Mouse (Mus musculus): ENCODE measurements around the gene Pigp. TPM values are rescaled to one million over a fixed set of nuclear protein-coding genes. Genes with fewer than 3 reads are reported as not detected.

Pigp gene
- 15.5 and 16.1 TPM in 2 replicates for polyA plus RNA-seq (2012)

DNA sequence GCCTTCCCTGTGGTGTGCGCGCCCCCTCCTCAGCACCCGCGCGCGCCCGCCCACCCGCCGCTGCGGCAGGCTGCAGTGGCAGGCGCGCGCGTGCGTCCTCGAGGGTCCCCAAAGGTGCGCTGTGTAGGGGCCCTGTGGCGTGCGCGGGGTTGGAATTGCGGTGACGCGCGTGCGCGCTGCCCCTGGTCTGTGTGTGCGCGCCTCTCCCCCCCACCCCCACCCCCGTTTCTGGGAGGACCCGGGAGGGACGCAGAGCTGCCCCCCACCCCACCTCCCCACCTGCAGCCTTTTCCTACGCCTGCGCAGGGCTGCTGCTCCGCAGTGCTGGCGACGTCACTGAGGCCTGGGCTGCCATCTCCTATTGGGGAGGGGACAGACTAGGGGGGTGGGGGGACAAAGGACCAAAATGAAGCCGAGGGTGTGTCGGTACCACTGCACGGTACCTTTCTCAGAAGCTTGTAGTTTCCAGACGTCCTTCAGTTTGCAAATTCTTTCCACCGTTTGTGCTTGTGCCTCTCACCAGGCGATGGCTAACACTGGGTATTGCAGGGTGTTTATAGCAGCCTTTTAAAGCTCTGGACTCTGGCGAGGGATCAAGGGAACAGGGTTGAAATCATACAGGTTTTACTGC is at the start of gene Pigp:
Gene Pigp, minus strand, starts transcription at position 542 of the 631 bp plus-strand sequence.

DNA sequence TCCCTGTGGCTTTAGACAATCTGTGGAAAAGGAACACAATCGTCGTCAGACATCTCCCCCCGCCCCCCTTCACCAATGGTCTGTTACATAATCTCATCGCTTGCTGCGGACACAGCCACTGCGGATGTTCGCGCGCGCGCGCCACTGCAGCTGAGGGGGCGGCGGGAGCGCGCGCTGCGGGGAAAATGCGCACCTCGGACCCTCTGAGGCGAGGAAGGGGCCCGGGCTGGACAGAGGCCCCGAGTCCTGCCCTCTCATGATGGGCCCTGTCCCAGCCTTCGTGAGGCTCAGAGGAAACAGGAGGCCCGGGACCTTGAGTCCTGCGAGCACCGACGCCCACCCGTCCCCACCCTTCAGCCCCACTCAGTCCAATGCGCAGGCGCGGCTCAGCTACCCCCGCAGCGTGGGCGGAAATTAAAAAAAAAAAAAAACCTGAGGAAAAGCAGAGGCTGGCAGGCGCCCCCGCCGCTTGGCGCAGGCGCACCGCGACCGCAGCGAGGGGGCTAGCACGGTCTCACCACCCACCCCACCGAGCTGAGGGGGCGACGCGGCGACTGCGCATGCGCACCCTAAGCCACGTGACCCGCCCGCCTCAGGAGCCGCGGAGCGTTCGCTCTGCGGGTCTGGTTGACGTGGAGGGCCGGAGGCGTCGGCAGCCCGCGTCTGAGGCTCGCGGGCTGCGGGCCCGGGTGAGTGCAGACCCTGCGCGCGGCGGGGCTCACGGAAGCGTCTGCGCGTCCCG is 1.3 kb downstream of the Pigp start, which contains the start of gene Ttc3:
Gene Ttc3, plus strand, starts transcription at position 446 of the 742 bp plus-strand sequence.

DNA sequence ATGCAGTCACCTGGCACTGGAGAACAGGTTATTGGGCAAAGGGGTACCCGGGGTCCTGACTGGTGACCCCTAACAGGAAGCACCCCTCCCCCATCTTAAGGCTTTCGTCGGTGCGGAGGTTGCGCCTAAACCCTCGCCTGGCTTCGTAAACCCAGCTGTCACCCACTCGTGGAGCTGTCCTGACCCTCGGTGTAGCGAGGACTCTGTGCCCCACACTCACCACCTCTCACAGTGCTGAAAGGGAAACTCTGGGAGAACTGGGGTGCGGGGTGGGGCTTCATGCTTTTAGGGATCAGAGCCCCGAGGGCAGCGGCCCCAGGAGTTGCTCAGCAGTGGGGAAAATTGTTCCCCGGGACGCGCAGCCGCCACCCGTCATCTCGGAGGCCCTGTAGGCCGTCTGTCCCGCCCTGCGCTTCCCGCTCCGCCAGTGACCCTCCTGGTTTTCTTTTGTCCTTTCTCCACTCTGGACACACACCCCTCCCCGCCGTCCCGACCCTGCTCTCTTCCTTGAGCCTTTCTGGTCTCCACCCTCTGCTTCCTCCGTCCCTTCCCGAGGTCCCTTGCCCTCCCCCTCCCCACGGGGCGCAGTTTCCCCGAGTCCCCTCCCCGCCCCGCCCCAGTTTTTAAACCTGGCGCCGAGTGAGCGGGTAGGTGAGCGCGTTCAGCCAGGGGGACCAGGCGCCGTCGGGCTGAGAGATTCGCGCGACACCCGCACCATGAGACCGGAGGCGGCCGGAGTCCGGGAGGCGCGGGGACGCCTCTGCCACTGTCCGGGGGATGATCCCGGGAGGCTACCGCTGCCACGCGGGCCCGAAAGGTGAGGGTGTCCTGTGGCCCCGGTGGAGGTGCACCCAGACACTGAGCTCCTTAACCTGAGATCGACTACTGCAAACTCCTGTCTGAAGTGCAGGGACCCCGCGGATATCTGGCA is 43.6 kb downstream of the Pigp start, which contains the start of gene Ripply3:
Gene Ripply3, plus strand, starts transcription at position 640 of the 931 bp plus-strand sequence.

DNA sequence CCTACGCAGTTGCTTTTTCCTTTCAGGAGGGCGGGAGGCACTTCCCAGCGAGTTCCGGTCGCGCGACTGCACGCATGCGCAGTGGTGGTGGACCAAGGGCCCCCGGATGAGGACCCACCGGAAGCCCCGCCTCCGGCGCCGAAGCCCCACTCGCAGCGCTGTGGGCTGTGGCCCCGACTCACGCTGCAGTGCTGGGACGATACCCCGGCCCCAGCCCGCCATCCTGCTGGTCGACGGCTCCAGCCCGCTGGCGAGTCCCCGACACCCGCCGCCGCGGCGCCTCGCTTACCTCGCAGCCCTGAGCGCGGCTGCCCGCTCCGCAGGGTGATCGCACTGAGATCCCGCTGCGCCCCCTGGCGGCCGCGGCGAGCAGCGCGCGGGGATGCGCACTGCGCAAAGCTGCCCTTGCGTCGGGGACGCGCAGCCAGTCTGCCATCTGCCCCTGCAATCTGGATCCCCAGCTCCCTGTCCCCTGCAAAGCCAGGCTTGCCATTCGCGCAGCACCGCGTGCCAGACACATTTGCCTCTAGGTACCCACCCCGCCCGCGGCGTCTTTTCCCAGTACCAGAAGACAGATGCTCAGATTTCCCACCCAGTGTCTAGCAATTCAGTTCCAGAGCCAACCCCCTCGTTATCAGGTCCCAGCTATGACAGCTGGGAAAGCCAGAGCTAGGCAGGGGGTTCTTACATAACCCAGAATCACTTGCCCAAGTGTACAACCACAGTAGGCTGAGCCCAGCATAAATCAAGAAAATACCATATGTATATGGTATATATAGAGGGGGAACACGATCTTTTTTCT is 58.2 kb downstream of the Pigp start, which contains the start of gene Hlcs:
Gene Hlcs, minus strand, starts transcription at position 343 of the 802 bp plus-strand sequence.

Other genes with a start within 250 kb of the Pigp start
- 5.1 and 6.1 TPM in 2 replicates for gene Hlcs, start 58.3 kb downstream of the Pigp start, polyA plus RNA-seq (2012)
- 0.12 and 0.16 TPM in 2 replicates for gene Ripply3, start 43.4 kb downstream of the Pigp start, polyA plus RNA-seq (2012)
- 7.0 and 8.8 TPM in 2 replicates for gene Ttc3, start 1.2 kb downstream of the Pigp start, polyA plus RNA-seq (2012)
- 2.2 and 3.2 TPM in 2 replicates for gene Vps26c, start 155.0 kb upstream of the Pigp start, polyA plus RNA-seq (2012)
- 14.1 and 18.2 TPM in 2 replicates for gene Dyrk1a, start 198.2 kb upstream of the Pigp start, polyA plus RNA-seq (2012)